Mouse (Mus musculus) brain, embryonic 14.5 days (tissue): ENCODE results near the gene Atp1a1.

Experiments
- CTCF ChIP-seq: fragments of 200-500 bp; IDR thresholded peaks from 2 replicates; pipeline ENCODE4 v1.5.1; 2012; ENCODE audit warnings: inconsistent platforms, mild to moderate bottlenecking, moderate library complexity, borderline replicate concordance; ENCODE audit not compliant: insufficient read depth, insufficient read length; ENCODE audit errors: extremely low read depth
- POLR2A ChIP-seq: fragments of 200-500 bp; IDR thresholded peaks from 2 replicates; pipeline ENCODE4 v1.6.1; 2012; ENCODE audit warnings: mild to moderate bottlenecking, inconsistent platforms, borderline replicate concordance; ENCODE audit not compliant: poor library complexity, insufficient read depth, insufficient read length, severe bottlenecking; ENCODE audit errors: extremely low read depth

GRCm38 (mm10) chr3:101574463-101575193, 29.9 kb downstream of the Atp1a1 start:
- TF ChIP-seq POLR2A (no peak), CTCF (no peak)
